Mouse (Mus musculus) cerebellum, adult 9-10 months (tissue): ENCODE data around the gene Rab30.
A peak's percentile ranks its signal among the peaks of the same experiment; 100 is the strongest.
"Not testable (repeated sequence)": the region's sequence is repeated elsewhere in the genome, so short reads cannot be mapped to it uniquely, and the experiment has no call there.

Experiments used
- DNase-seq: peaks from one replicate; pipeline ENCODE4 v3.0.0; 2022

The Rab30 gene

DNA sequence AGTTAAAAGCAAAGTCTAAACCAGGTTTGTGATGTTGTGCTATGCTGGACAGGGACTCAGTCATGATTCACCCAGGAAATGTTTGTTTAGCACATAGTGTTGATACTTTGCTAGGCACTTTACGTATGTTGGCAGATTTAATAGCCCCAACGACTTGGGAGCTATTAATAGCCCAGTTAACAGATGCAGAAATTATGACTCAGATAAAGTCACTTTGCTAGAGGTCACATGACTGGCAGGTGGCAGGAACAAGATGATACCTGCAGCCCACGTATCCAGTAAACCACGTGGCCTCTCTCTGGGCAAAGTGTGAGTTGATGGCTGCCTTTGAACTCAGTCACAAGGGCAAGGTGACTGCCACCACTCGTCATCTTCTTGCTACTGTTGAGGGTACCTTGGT lies 16.7 kb downstream of the Rab30 start:
- no peak for DNase-seq

DNA sequence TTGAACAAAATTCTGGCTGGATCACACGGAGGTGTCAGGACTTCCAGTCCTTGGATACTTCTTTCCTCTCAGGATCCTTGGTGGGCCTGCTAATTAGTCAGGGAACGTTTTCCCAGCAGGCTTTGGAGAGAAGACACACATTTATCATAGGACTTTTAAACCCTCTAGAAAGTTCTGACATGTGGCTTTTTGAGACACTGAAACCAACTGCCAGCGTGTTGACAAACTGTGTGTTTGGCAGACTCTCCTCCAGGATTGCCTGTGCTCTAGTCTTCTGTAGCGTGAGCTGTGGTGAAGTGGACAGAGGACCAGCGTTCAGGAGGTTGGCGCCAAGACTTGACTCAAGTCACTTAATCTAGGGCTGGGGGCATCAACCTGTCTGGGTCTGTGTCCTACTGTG lies 19.2 kb downstream of the Rab30 start:
- DNase-seq: no peak

DNA sequence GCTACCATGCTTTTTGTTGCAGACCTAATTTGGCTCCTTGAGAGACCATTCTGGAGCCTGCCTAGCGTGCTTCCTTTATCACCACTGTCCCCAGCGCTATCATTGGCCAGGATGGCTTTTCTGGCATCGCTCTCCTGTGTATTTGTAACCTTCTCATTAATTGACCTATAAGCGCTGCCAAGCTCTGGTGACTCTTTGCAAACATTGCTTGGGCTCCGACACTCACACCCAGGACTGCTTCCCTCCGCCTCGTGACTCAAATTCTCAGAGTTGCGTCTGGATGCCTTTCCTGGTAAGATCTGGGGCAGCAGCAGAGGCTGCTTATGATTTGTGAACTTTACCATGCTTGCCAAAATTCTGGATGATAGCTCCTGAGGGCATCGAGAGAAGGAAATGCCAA lies 19.8 kb downstream of the Rab30 start:
- DNase-seq: peak; percentile 67

DNA sequence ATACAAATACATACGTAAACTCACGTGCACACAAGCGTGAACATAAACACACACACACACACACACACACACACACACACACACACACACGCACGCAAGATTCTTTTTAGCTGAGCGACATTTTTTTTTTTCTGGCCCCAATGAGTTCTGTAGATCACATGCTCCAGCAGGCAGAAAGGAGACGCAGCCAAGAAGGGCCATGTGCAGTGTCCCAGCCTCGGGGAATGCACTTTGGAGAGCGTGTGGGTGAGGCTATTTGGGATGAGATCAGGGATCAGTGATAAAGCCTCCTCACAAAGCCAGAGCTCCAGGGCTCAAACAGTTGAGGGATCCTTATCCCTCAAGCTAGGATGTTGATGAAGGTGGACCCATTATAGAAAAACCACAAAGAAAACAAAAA lies 24.0 kb downstream of the Rab30 start:
- DNase-seq: peak; percentile 74

DNA sequence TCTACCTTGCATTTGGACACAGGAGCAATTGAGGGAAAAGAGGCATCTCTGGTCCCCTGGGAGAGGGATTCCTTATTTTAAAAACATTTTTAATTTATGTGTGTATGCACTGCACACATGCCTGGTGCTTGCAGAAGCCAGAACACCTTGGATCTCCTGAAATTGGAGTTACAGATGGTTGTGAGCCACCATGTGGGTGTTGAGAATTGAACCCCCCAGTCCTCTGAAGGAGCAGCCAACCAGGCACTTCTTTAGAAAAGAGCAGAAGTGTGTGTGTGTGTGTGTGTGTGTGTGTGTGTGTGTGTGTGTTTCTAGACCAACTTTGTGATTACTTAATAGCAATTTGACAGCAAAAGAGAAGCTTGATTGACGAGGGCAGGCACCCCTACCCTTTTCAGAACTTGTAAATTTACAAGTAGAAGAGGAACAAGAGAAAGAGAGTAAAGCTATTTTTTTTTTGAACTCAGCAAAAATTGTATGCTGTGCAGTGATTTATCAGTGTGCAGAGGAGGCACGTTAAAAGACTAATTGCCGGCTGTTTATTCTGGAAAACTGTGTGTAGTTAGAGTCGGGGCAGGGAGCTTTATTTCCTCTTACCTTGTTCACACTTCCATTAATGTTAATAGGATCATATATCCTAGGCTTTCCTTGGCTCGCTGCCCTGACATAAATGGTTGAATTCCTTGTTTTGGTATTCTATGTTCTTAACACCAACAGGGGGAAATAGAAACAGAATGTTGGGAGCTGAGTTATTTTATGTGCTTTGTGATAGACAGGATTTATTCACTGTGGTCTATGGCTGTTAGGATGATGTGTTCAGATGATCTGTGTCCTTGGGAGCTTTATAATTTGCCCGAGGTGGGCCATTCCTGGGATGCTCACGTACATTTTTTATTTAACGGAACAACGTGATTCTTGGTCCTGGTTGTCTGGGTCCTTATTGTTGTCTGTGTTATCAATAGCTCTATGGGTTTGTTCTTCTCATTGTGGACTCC lies 25.0 kb downstream of the Rab30 start:
- DNase-seq: peak; percentile 40

DNA sequence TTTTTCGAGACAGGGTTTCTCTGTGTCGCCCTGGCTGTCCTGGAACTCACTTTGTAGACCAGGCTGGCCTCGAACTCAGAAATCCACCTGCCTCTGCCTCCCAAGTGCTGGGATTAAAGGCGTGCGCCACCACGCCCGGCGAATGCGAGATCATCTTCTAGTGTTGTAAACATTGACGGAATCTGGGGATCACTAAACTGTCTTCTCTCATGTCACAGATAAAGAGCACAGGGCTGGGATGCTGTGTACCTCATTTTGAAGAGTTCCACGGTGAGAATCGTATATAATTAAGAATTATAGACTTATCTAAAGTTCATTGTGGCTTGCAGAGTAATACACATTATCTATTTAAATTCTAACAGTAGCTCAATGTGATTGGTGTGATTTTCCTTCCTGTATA lies 26.7 kb downstream of the Rab30 start:
- DNase-seq: not testable (repeated sequence)

DNA sequence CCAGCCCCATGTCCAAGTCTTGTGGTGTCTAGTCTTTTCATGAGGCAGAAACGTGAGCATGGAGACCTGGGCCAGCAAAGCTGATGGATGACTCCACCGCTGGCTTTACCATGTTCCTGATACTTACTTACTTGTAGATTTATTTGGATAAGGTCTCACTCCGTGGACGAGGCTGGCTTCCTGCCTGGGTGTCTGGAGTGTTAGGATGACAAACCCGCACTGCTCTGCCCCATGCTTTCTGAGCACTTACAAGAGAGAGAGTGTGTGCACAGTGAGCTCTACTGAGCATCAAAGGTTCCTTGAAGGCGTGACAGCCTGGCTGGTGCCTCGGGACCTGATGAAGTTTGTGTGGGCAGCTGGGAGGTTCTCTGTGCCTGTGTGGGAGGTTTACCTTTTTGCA lies 27.5 kb downstream of the Rab30 start:
- no peak for DNase-seq

DNA sequence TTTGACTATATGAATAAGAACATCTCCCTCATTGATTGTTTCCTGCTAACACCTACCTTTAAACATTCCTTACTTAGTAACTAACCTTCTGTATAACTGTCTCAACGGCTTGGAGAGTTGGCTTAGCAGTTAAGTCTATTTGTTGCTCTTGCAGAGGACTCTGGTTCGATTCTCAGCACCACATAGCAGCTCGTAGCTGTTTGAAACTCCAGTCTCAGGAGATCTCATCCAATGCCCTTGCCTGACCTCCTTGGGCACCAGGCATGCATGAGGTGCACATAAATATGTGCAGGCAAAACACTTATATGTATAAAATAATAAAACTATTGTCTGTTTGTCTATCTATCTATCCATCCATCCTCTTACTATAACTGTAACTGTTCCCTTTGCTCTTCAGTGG lies 31.6 kb downstream of the Rab30 start:
- no peak for DNase-seq

DNA sequence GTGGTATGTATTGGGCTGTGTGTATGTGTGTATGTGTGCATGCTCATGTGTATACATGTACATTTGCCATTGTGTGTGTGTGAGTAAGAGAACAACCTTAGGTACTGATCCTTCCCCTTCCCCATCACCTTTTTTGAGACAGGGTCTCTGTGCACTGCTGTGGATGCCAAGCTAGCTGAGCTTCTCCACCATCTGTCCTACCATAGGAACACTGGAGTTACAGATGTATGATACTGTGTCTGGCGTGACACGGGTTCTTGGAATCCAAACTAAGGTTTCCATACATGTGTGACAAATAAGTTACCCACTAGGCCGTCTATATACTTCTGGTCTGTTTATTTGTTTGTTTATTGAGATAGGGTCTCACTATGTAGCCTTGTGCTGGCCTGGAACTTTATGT lies 32.2 kb downstream of the Rab30 start:
- no peak for DNase-seq

DNA sequence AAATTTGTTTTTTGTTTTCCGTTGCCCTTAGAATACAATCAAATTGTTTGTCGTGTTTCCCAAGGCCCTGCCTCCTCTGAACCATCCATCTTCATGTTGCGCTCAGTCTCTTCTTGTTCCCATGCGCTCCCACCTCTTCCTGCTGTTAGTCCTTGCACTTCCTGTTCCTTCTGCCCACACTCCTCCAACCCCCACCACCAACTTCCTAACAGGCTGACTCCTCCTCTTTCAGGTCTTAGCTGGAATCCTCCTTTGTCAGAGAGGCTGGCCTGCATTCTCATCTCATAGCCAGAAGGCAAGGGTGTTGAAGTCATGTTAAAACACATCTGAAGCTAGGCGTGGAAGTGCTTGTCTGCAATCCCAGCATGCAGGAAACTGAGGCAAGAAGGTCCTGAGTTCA lies 33.3 kb downstream of the Rab30 start:
- no peak for DNase-seq

DNA sequence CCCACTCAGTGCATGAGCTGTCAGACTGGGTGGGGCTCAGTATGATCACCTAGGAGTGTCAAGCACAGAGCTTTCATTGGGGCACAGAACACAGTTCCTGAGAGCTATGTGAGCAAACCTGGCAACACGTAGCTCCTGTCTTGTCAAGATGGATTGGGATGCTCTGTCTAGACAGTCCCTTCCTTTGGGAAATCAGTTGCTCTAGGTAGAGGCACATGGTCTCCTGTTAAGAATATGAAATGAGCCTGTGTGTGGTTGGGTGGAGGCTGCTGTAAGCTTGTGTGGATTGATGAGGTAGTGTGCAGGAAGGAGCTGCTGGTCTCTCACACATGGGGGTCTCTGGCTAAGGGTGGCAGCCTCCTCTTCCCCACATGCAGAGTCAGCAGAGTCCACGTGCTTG lies 34.3 kb downstream of the Rab30 start:
- DNase-seq: no peak

DNA sequence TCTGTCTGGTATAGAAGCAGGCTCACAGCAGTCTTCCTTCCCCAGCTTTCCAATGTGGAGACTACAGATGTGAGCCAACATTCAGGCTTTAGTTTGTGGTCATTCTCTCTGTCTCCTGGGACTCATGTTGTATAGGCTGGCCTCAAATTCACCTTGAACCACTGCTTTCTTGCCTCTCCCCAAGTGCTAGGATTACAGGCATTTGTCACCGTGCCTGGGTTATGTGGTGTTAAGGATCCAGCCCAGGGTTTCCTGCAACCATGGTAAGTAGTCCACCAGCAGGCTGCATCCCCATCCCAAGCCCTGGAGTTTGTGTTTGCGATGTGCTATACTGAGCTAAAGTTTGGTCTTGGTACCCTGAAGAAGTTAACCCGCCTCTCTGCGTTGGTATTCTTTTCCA lies 35.2 kb downstream of the Rab30 start:
- DNase-seq: peak; percentile 52

DNA sequence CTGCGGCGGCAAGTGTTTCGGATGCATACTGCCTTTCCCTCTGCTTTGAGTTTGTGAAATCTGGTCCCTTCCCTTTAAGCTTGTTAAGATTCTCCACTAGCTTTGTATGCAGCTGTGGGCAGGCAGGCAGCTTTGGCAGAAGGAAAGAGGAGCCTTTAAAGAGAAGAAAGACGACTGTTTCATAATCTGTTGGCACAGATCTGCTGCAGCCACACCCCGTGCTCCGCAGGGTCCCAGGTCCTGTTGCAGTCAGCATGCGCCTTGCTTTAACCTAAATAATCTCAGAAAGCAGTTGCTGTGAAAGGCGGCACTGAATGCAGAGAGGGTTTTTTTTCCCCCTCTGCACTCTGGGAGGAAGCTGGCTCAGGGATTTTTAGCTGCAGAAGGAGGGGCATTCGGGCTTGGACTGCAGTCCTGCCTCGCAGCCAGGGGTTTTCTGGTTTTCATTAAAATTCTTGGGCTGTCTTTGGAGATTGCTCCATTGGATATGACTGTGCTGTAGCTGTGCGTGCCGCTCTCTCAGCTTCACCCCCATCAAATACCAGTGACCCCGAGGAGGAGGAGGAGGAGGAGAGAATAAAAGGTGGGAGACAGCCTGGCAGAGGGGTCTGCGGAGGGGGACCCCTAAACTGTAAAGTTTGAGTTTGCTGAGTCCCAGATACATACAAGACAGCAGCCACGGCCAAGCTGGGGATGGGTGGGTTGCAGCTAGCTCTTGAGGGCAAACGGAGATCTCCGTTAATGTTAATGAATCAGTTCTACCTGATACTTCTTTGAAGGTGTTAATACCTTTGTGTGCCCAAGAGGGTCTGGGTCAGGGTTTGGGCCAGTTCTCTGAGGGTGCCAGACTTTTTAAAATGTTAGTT lies 35.9 kb downstream of the Rab30 start:
- DNase-seq: peak; percentile 77

DNA sequence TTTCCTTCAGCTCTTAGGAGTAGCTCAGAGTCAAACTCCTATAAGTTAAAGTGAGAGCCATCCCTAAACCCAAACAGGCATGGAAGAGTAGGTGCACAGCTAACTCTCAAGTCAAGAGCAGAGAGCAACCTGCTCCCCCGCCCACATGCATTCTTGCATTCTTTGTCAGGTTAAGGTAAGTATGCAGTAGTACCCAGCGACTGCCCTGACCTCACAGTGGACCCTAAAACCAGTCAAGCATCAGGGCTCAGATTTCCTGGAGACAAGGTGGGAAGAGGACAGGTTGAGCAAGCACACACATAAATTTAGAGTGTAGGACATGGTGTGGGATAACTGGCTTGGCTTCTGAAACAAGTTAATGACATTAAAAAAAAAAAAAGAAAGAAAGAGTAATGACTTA lies 37.7 kb downstream of the Rab30 start:
- DNase-seq: no peak

DNA sequence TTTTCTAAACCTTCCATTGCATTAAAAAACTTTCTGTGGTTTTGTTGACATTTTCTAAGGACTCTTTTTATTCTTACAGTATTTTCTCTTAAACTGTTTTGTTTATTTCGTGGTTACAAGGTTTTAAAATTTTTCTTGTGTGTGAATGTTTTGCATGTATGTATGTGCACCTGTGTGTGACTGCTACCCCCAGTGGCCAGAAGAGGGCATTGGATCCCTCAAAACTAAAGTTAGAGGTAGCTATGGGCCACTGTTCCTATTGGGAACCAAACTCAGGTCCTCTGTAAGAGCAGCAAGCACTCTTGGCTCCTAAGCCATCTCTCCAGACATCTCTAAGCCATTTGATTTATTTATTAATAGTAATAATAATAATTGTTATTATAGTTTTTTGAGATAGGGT lies 40.0 kb downstream of the Rab30 start:
- DNase-seq: no peak

DNA sequence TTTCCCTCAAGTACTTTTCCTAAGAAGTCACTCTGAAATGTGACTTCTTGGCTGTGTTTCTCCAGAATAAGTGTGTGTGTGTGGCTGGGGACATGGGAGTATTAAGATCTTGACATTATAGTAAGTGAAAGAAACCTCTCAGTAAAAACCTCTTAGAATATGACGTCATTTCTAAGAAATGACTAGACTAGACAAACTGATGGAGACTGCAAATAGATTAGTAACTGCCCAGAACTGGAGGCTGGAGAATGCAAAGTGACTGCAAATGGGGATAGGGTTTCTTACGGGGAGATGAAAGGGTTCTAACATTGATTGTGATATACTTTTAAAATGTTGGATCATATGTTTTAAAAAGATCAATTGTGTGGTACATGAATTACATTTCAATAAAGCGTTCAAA lies 40.5 kb downstream of the Rab30 start:
- DNase-seq: no peak

DNA sequence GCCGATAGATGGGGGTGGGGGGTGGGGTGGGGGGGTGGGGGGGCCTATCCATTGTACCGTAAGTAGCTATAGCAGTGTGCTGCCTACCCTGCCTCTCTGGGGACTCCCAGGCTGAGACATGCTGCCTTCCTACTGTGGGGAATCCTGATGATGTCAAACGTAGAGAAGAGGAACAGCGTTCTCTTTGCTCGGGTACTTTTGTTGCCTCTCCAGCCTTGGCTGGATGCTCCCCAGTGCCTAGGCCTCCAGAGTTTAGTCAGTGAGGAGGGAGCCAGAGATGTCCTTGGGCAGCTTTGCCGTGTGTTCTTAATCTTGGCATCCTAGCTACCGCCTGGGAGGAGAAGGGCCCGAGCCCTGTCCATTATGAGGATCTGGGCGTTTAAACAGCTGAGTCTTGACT lies 41.1 kb downstream of the Rab30 start:
- DNase-seq: no peak

DNA sequence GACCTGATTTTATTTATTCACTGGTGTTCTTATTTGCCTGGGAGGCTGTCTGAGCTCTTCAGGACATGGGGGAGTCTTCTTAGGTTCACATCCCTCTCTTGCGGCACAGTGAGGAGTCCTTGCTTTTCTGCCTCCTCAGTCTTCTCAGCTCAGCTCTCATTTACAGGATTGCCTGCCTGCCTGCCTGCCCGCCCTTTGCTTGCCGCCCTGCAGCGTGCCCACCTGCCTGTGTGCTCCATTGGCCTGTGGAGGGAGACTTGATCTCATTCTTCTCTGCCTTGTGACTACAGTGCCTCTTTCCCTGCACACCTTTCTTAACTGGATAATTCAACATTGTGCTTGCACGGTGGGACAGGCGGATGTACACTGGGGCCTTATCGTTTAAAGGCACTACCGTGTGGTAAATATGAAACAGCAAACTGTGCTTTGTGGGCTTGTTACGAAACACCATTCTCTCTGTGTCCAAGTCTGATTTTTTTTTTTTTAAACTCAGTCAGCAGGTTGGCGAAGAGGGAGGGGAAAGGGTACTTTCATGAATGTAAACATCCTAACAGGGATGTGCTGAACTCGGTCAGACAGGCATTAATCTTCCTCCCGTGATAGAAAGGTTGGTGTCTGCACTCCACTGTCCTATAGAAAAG lies 41.9 kb downstream of the Rab30 start:
- peak; percentile 83 for DNase-seq

DNA sequence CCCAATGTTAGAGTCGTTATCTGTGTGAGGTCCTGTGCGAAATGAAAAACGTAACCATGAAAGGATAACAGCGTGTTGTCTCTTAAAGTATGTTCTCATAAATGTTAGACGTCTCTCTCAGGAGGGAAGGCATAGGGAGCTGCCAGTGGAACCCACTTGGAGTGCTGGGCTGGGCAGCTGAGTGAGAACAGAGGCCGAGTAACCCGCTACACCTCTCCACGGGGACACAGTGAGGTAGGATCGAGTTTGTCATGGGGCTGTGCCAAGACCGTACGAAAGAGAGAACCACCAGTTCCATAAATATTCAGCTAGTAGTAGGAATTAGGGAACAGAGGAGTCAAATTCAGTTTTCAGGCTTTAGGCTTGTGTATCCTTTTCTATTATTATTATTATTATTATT lies 42.5 kb downstream of the Rab30 start:
- DNase-seq: no peak

DNA sequence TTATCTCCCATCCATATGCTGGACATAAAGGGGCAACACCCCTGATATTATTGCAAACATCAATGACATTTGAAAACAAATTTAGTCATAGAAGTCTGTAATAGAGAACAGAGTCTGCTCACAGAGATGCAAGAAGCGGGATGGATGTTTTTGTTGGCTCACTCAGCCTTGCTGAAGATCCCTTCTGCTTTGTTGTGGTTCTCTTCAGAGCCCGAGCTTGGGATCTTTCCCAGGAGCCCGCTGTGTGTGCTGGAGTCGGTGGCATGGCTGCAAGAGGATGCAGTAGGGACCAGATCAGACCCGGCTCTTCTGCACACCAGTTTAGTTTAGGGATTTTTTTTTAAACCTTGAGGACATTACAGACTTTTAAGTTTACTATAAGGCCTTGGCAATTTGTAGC lies 54.3 kb downstream of the Rab30 start:
- DNase-seq: peak; percentile 84

DNA sequence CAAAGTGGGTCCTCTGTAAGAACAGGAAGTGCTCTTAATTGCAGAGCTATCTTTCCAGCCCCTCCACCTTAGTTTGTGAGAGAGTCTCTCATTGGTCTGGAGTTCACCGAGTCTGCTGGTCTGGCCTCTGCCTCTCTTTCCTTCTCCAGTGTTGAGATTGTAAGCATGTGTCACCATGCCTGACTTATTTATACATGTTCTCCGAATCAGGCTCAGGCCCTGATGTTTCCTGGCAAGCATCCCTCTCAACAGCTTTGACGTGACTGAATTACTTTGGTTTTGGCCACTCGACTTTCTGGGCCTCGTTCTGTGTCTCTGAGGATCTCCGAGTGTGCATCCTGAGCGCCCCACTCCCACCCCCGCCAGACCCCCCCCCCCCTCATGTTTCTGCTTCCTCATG lies 55.4 kb downstream of the Rab30 start:
- DNase-seq: no peak

DNA sequence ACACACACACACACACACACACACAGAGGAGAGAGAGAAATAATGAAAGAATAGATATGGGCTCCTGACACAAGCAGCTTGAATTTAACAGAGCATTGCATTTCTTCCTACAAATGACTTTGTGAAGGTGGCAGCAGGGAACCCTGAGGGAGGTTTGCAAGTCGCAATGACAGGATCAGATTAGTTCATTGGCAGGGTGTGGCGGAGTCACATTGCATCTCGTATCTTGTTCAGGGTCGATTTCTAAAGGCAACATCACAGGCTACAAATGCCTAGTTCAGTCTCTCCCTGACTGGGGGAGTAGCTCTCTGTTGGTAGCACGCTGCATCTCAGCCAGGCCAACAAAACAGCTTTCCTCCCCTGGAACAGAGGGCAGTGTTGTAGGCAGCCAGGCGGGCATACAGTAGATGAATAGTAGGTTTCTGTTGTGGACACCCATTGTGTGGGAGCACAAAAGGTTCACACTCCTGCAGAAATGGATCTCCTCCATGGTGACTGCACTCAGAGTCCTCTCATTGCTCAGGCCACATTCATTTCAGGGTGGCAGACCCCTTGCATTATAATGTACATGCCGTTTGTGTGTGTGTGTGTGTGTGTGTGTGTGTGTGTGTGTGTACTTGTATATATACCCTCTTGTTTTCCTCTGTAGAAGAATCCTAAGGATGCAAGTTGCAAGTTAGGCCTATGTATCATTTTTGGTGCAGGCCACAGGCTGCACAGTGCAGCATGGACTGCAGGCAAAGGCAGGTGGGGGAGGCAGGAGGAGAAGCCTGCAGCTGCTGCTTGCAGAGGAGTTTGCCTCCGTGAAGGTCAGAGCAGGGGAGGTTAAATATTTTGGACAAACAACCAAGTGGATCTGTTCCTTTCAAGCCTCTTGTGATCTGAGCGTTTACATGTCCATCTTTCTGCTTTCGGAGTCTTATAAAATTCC lies 58.5 kb downstream of the Rab30 start:
- peak; percentile 55 for DNase-seq
